Mouse (Mus musculus) bone marrow macrophage, adult 2 months (primary cell): ENCODE results near the gene Slc38a7.

ENCODE experiments used
- CTCF ChIP-seq: IDR thresholded peaks from 2 replicates; pipeline ENCODE4 v1.5.1; 2012; ENCODE audit warnings: low read depth, mild to moderate bottlenecking, low read length, moderate library complexity
- POLR2A ChIP-seq: IDR thresholded peaks from 2 replicates; pipeline ENCODE4 v1.6.1; 2012; ENCODE audit warnings: mild to moderate bottlenecking, low read depth, low read length, borderline replicate concordance

DNA sequence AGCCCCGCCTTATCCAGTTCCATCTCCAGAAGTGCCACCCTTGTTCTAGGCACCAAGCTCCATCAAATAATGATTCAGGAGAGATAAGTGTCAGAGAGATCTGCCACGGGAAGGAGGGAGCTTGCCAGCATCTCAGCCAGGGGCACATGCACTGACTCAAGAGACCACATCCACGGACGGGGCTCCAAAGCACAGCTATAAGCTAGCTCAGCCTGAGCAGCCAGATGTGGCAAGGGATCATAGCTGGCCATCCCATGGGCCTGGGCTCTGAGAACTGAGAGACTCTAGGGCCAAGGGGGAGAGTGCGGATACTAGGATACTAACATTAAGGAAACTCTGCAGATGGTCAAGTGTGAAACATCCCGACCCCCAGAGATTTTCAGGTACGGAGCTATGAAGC lies 8.3 kb downstream of the Slc38a7 start:
- no peak for TF ChIP-seq CTCF
- TF ChIP-seq POLR2A: no peak
